Mouse (Mus musculus): ENCODE results near the gene Sympk. TPM values are rescaled to one million over a fixed set of nuclear protein-coding genes. Genes with fewer than 3 reads are reported as not detected.
A peak's percentile ranks its signal among the peaks of the same experiment; 100 is the strongest.

The Sympk gene
- 100 to 1,000 TPM; 126 to 133 TPM for total RNA-seq (2021)
- long read RNA-seq, experiment 1, full-length matches to known transcripts, result 12 of 31 reads
- long read RNA-seq, experiment 1, partial matches to known transcripts, result 4 of 31 reads
- long read RNA-seq, experiment 1, other reads (novel, unspliced or antisense), result 15 of 31 reads
- long read RNA-seq, experiment 2, full-length matches to known transcripts, result 9 of 48 reads
- long read RNA-seq, experiment 2, partial matches to known transcripts, result 18 of 48 reads
- long read RNA-seq, experiment 2, other reads (novel, unspliced or antisense), result 21 of 48 reads

DNA sequence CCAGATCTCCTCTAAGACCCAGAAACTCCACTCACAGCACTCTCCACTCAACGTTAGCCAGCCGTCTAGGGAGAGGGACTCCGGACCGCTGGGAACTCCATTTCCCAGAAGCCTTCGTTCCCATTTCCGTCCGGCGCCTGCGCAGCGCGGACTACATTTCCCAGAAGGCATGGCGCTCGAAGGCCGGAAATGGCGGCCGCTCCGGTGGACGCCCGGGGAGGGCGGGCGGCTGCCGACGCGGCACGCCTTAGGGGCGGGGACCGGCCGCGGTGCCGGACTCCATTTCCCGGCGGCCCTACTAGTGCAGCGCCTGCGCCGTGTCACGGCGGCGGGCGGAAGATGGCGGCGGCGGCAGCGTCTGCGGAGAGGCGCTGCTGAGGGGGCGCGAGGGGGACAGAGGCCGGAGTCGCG, at the start of gene Sympk:
Gene Sympk, plus strand, starts transcription at position 282 of the 411 bp plus-strand sequence.
- DNase-seq (ENCODE audit: extremely low spot score in 1 of 2, low spot score in 2 of 2), result peak; percentile 94 to 97
- intact Hi-C loops (cut with DNase I), result loop anchor here (10.0 kb wide), 1 partner anchor 341 kb away; no protein-coding TSS in a partner anchor
- no peak for TF ChIP-seq CTCF (IDR thresholded peaks at IDR 0.05)
- Histone ChIP-seq H3K27ac (peak within 1 kb of the TSS; percentile 89), H3K4me3 (peak within 1 kb of the TSS; percentile 91)

DNA sequence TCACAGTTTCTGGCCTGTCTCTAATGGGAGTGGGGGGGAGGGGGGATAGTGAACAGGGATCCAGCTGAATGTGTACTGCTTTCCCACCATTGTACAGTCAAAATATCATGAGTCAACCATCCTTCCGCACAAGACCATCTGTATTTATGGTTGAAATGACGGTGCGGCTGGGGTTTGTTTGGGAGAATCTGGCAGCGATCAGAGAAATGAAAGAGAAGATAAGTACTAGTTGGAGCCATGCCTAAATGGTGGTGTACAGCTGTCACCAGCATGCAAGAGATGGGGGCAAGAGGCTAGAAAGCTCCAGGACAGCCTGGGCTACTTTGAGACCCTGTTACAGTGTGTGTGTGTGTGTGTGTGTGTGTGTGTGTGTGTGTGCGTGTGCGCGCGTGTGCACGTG, 45.8 kb upstream of the Sympk start:
- no peak for TF ChIP-seq CTCF (IDR thresholded peaks at IDR 0.05)
- no peak overlapping the region for H3K27ac ChIP-seq
- intact Hi-C loops (cut with DNase I), result no loop called here
- no peak for DNase-seq (ENCODE audit: extremely low spot score in 1 of 2, low spot score in 2 of 2)
- no peak overlapping the region for H3K4me3 ChIP-seq

DNA sequence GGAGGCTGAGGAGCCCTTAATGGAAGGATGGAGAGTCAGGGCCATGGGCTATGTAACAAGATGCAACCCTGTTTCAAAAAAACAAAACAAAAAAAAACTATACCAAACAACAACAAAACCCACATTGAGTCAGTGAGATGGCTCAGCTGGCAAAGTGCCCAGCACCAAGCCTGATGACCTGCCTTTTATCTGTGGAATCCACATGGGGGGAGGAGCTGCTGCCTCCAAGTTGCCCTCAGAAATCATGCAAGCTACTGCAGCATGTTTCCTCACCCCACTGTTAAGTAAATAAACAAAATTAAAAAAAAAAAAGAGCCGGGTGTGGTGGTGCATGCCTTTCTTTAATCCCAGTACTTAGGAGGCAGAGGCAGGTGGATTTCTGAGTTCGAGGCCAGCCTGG, 37.7 kb upstream of the Sympk start:
- no peak overlapping the region for H3K27ac ChIP-seq
- intact Hi-C loops (cut with DNase I), result no loop called here
- no peak overlapping the region for H3K4me3 ChIP-seq
- DNase-seq (ENCODE audit: extremely low spot score in 1 of 2, low spot score in 2 of 2), result no peak
- no peak for TF ChIP-seq CTCF (IDR thresholded peaks at IDR 0.05)

DNA sequence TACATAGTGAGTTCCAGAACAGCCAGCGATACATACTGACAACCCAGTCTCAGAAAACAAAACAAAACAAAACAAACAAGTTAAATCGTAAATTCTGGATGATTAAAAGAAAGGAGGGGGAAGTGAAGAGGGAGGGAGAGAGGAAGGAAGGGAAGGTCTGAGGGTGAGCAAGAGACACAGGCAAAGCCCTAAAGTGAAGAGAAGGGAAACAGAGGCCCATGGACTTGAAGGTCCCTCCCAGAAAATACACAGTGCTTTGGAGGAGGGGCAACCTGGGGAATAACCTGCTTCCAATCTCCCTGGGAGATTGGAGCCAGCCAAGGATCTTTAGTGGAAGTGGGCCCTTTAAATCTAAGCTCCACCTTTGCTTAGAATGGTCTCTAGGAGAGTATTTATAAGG, 37.1 kb upstream of the Sympk start, which contains the start of gene Nanos2:
Gene Nanos2, plus strand, starts transcription at position 301 of the 400 bp plus-strand sequence.
- no peak for DNase-seq (ENCODE audit: extremely low spot score in 1 of 2, low spot score in 2 of 2)
- intact Hi-C loops (cut with DNase I), result no loop called here
- no peak for TF ChIP-seq CTCF (IDR thresholded peaks at IDR 0.05)
- Histone ChIP-seq H3K4me3 (no peak within 1 kb of the TSS), H3K27ac (no peak within 1 kb of the TSS)

DNA sequence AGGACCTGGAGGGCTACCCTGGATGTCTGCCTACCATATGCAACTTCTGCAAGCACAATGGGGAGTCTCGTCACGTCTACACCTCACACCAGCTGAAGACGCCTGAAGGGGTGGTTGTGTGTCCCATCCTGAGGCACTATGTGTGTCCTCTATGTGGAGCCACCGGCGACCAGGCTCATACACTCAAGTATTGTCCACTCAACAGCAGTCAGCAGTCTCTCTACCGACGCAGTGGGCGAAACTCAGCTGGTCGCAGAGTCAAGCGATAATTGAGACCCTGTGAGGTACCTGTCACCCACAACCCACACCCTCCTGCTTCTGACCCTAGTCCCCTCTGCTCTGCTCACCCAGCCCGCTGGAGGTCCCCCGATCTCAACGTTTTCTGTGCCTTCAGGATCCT, 36.4 kb upstream of the Sympk start:
- Histone ChIP-seq H3K27ac (no peak overlapping the region), H3K4me3 (no peak overlapping the region)
- intact Hi-C loops (cut with DNase I), result no loop called here
- TF ChIP-seq CTCF (IDR thresholded peaks at IDR 0.05), result no peak
- no peak for DNase-seq (ENCODE audit: extremely low spot score in 1 of 2, low spot score in 2 of 2)

DNA sequence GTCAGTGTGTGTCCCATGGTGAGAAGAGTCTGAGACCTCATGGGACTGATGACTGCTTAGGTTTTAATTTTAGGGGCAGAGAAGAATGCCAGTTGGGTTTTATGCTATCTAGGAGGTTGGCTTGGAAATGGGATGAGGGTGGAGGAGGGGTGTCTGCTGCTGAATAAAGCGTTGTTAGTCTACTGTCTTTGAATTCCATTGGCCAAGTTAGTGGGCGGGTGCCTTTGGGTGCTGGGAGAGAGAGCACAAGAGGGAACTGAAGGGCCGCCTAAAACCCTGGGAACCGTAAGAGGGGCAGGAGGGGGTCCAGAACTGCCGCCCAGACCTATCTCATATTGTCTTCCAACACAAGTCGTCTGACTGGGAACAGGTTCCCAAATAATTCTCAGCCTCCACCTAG, 35.4 kb upstream of the Sympk start:
- H3K27ac ChIP-seq, result no peak overlapping the region
- intact Hi-C loops (cut with DNase I), result no loop called here
- no peak for TF ChIP-seq CTCF (IDR thresholded peaks at IDR 0.05)
- no peak overlapping the region for H3K4me3 ChIP-seq
- no peak for DNase-seq (ENCODE audit: extremely low spot score in 1 of 2, low spot score in 2 of 2)

DNA sequence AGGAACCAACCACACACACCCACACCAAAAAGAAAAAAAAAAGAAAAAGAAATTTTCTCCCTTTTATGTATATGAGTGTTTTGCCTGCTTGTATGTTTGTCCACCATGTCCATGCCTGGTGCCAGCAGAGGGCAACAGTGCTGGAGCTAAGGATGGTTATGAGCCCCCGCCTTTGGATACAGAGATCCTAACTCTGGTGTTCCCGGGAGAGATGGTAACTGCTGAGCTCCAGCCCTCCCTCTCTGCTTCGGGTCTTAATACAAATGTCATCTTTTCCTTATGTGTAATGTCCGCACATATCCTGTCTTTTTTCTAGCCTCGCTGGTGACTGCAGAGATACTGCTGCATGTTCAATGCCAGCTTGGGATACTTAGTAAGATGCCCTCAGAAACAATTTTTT, 34.2 kb upstream of the Sympk start:
- no peak for DNase-seq (ENCODE audit: extremely low spot score in 1 of 2, low spot score in 2 of 2)
- TF ChIP-seq CTCF (IDR thresholded peaks at IDR 0.05), result peak; percentile 41
- intact Hi-C loops (cut with DNase I), result loop anchor here (1.0 to 5.0 kb wide), 3 partner anchors 32 to 93 kb away; partner anchors contain the start of gene Nova2

DNA sequence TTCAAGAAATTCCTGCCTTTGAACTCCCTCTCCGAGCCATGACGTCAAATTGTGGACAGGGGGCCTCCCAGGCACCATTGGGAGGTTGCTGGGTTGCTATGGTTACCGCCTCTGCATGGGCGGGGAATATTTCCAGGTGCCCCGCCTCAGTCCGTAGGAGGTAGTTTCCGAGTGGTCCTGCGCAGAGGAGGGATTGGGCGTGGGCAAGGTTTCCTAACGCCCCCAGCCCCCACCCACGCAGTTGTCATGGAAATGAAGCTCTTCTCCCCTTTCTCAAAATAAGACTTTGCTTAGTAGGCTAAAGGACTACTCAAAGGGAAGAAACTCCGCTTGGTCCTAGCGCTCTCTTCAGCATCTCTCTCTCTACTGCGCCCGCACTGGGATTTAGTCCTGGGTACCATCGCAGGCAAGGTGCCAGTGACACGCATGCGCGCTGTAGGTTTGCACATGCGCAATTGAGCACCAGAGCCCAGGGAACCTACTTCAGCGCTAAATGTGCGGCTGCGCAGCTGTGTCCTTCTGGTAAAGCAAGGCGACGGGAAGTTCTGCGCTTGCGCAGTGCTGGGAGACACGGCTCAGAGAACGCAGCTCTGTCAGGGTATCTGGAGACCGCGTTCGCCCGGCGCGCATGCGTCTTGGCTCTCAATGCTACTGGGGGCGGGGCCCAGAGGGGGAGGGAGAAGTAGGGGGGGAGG, 33.4 kb upstream of the Sympk start, which contains the start of gene Mypop:
Gene Mypop, plus strand, starts transcription at position 645 of the 695 bp plus-strand sequence.
- H3K27ac ChIP-seq, result peak within 1 kb of the TSS; percentile 94
- no peak for TF ChIP-seq CTCF (IDR thresholded peaks at IDR 0.05)
- peak; percentile 100 for DNase-seq (ENCODE audit: extremely low spot score in 1 of 2, low spot score in 2 of 2)
- H3K4me3 ChIP-seq, result peak within 1 kb of the TSS; percentile 80
- intact Hi-C loops (cut with DNase I), result loop anchor here (1.0 to 5.0 kb wide), 4 partner anchors 12 to 93 kb away; partner anchors contain the start of gene Nova2

More for the DNA sequence above, 34.2 kb upstream of the Sympk start:
- peak overlapping the region; percentile 46 for H3K4me3 ChIP-seq
- peak overlapping the region; percentile 92 for H3K27ac ChIP-seq

DNA sequence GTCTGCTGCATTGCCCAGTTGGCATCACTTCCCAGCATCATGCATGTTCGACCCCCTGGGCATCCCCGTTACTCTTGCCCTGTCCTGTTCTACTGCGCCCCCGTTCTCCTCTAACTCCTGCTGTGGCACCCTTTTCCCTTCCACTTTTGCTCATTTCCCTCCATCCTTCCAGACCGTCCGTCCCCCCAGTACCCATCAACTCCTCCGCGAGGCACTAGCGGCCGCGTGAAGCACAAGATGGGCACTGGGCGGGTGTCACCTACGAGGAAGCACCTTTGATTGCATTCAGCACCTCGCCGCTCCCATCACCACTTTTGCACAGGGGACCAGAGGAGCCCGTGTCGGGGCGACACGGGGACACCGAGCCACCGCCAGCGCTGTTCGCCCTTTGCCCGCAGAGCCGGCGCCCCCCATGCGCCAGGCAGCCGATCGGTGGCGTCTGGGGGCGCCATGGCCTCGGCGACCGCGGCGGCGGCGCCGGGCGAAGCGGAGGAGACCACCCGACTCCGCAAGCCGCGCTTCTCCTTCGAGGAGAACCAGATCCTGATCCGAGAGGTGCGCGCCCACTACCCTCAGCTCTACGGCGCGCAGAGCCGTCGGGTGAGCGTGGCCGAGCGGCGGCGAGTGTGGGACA, 32.4 kb upstream of the Sympk start:
- H3K4me3 ChIP-seq, result peak overlapping the region; percentile 80
- intact Hi-C loops (cut with DNase I), result loop anchor here (1.0 to 5.0 kb wide), 3 partner anchors 11 to 94 kb away; partner anchors contain the start of gene Nova2
- no peak for DNase-seq (ENCODE audit: extremely low spot score in 1 of 2, low spot score in 2 of 2)
- H3K27ac ChIP-seq, result peak overlapping the region; percentile 94
- no peak for TF ChIP-seq CTCF (IDR thresholded peaks at IDR 0.05)

DNA sequence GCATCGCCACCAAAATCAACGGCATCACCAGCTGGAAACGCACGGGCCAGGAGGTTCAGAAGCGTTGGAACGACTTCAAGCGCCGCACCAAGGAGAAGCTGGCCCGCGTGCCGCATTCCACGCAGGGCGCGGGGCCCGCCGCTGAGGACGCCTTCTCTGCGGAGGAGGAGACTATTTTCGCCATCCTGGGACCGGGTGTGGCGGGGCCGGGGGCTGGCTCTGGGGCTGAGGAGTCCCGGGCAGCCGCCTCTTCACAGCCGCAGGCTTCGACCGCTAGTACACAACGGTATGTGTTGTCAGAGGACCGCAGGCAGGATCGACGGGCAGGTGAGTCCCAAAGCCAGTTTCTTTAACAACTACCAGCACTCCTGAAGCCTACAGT, 31.9 kb upstream of the Sympk start:
- intact Hi-C loops (cut with DNase I), result loop anchor here (5.0 kb wide), 1 partner anchor 95 kb away; no protein-coding TSS in a partner anchor
- no peak for TF ChIP-seq CTCF (IDR thresholded peaks at IDR 0.05)
- H3K27ac ChIP-seq, result peak overlapping the region; percentile 94
- peak; percentile 61 to 63 for DNase-seq (ENCODE audit: extremely low spot score in 1 of 2, low spot score in 2 of 2)
- H3K4me3 ChIP-seq, result peak overlapping the region; percentile 80

DNA sequence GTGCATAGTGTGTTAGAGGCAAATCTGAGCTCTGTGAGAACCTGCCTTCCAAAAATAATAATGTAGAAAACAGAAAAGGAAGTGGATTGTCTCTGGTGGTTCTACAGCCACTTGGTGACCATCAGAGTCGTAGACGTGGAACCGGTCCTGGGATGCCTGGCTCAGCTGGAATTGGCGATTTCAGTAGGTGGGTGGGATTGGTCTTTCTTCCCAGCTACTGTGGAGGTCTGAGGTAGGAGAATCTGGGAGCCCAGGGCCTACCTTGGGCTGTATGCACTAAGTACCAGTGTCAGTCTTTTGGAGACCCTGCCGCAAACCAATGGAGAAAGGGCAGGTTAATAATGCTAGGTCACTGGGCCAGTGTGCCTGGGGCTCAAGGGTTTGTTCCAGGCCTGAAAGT, 31.1 kb upstream of the Sympk start:
- TF ChIP-seq CTCF (IDR thresholded peaks at IDR 0.05), result no peak
- Histone ChIP-seq H3K27ac (no peak overlapping the region), H3K4me3 (peak overlapping the region; percentile 80)
- no peak for DNase-seq (ENCODE audit: extremely low spot score in 1 of 2, low spot score in 2 of 2)
- intact Hi-C loops (cut with DNase I), result loop anchor here (5.0 kb wide), 1 partner anchor 96 kb away; no protein-coding TSS in a partner anchor

DNA sequence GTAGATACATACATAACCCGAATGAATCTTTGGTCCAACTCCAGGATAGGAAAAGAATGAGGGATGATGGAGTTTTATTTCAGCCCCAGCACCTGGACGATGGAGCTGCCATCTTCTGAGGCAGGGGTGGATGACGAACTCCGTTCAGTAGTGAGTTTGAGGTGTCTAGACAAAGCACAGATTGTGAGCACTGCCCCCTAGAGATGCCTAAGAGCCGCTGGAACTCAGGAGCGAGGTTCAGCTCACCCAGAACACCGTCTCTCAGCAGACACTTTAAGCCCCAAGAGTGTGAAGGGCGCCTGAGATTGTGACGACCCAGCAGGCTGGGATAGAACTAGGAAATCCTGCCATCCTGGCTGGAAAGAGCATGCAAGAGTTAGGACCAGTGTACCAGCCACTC, 25.3 kb upstream of the Sympk start:
- no peak for DNase-seq (ENCODE audit: extremely low spot score in 1 of 2, low spot score in 2 of 2)
- Histone ChIP-seq H3K27ac (no peak overlapping the region), H3K4me3 (no peak overlapping the region)
- peak; percentile 23 for TF ChIP-seq CTCF (IDR thresholded peaks at IDR 0.05)
- intact Hi-C loops (cut with DNase I), result no loop called here

Data from left cerebral cortex, adult 2 months (tissue).